ENCODE assay signal across 9 mouse cellular contexts in the genomic region with DNA sequence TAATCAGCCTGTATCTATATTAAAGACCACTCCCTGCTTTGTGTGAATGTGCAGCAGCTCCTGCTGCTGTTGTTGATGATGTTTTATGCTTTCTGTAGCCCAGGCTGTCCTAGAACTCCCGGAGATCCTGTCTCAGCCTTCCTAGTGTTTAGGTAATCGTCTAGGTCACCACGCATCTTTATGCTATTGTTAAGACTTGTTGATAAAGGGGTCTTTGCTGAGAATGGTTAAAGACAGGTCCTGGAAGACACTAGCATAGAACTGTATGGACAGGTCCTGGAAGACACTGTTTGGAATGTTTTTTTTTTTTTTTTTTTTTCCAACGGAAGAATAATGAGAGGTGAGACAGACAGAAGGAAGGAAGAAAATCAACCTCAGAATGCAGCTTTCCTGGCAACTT. TPM values are rescaled to one million over a fixed set of nuclear protein-coding genes. Genes with fewer than 3 reads are reported as not detected.
DNase-seq lines count a peak whose midpoint lies in the region; ATAC-seq and TF ChIP-seq lines count a peak whose summit lies in the region.
"Had no signal": no experiment of that assay in that cellular context is flagged by ENCODE, and none has a peak within 500 bp of the region (broad histone marks: within the 10 kb centered on the region; RNA-seq: fewer than 3 reads in every experiment).

No protein-coding gene starts in this region.

- peak overlapping the region; percentile 89 for H3K9ac ChIP-seq in heart, embryonic 12.5 days
- peak overlapping the region; percentile 86 for H3K9ac ChIP-seq in ES-E14 (ENCODE audit: insufficient read depth, low read depth, low read length, poor library complexity, severe bottlenecking)
- H3K9ac ChIP-seq in liver, postnatal 0 days (replicated peaks), result no peak overlapping the region

- no peak for TF ChIP-seq EP300 in liver, postnatal 0 days (IDR thresholded peaks at IDR 0.05; ENCODE audit: low read depth)

- intact Hi-C loops in heart, postnatal 14 days (cut with DNase I), result loop anchor here (5.0 kb wide), 1 partner anchor 166 kb away; the partner anchor contains the start of gene Trim26

- H3K27me3 ChIP-seq in heart, embryonic 12.5 days (replicated peaks), result no peaks in the 10 kb centered on the region
- no peaks in the 10 kb centered on the region for H3K27me3 ChIP-seq in hindbrain, embryonic 10.5 days (ENCODE audit: insufficient read depth, poor library complexity, severe bottlenecking)
- peaks cover 9% of the 10 kb centered on the region for H3K27me3 ChIP-seq in liver, postnatal 0 days (ENCODE audit: insufficient read depth, low read length)

- peaks cover 38% of the 10 kb centered on the region for H3K36me3 ChIP-seq in heart, embryonic 12.5 days
- peaks cover 39% of the 10 kb centered on the region for H3K36me3 ChIP-seq in ES-E14 (ENCODE audit: control insufficient read depth, insufficient read depth, low read length, poor library complexity, severe bottlenecking)
- H3K36me3 ChIP-seq in hindbrain, embryonic 10.5 days, result peaks cover 42% of the 10 kb centered on the region
- no peaks in the 10 kb centered on the region for H3K36me3 ChIP-seq in liver, postnatal 0 days (replicated peaks; ENCODE audit: insufficient read depth, low read length)

- peak overlapping the region; percentile 86; the same call in 1 of the 2 replicates for H3K27ac ChIP-seq in heart, embryonic 12.5 days (ENCODE audit: poor library complexity, severe bottlenecking)
- peak overlapping the region; percentile 88; the same call in 1 of the 2 replicates for H3K27ac ChIP-seq in ES-E14 (ENCODE audit: insufficient read depth, low read depth, low read length, poor library complexity, severe bottlenecking)
- peak overlapping the region; percentile 98 for H3K27ac ChIP-seq in hindbrain, embryonic 10.5 days
- H3K27ac ChIP-seq in liver, postnatal 0 days (ENCODE audit: low read depth), result no peak overlapping the region

- no peaks in the 10 kb centered on the region for H3K9me3 ChIP-seq in heart, embryonic 12.5 days (replicated peaks)
- no peaks in the 10 kb centered on the region for H3K9me3 ChIP-seq in ES-E14 (ENCODE audit: control insufficient read depth, insufficient read depth, low read depth, low read length)
- no peaks in the 10 kb centered on the region for H3K9me3 ChIP-seq in hindbrain, embryonic 10.5 days
- H3K9me3 ChIP-seq in liver, postnatal 0 days (ENCODE audit: low read length), result no peaks in the 10 kb centered on the region

- H3K4me1 ChIP-seq in heart, embryonic 12.5 days (replicated peaks), result peaks cover 9% of the 10 kb centered on the region; the same call in 1 of the 2 replicates
- H3K4me1 ChIP-seq in ES-E14 (ENCODE audit: control insufficient read depth in 2 of 2, insufficient read depth in 2 of 2, low read length in 2 of 2, poor library complexity in 1 of 2), result peaks cover 5 to 10% of the 10 kb centered on the region in 2 experiments; a peak in 3 of 4 replicates
- peaks cover 16% of the 10 kb centered on the region; the same call in 1 of the 2 replicates for H3K4me1 ChIP-seq in hindbrain, embryonic 10.5 days (replicated peaks)
- peaks cover 6% of the 10 kb centered on the region for H3K4me1 ChIP-seq in liver, postnatal 0 days (ENCODE audit: insufficient read depth)

- peak overlapping the region; percentile 84 for H3K4me2 ChIP-seq in heart, embryonic 12.5 days
- H3K4me2 ChIP-seq in liver, postnatal 0 days (ENCODE audit: low read depth, low read length), result peak overlapping the region; percentile 75

- no peak for ATAC-seq in heart, embryonic 12.5 days (ENCODE audit: insufficient number of reproducible peaks, low FRiP score)
- no peak for ATAC-seq in liver, postnatal 0 days

- peak overlapping the region; percentile 71 for H3K4me3 ChIP-seq in heart, embryonic 12.5 days
- H3K4me3 ChIP-seq in ES-E14 (ENCODE audit: insufficient read depth in 1 of 2, low read depth in 1 of 2, low read length in 2 of 2, poor library complexity in 1 of 2, severe bottlenecking in 1 of 2), result peak overlapping the region; percentile 67 to 79
- H3K4me3 ChIP-seq in hindbrain, embryonic 10.5 days, result peak overlapping the region; percentile 80
- no peak overlapping the region for H3K4me3 ChIP-seq in liver, postnatal 0 days (ENCODE audit: low read depth, low read length)

- WGBS in heart, embryonic 12.5 days, result 34% methylated on average over 4 of the region's 4 CpGs
- WGBS in hindbrain, embryonic 10.5 days, result 46% methylated on average over 4 of the region's 4 CpGs
- 53% methylated on average over 4 of the region's 4 CpGs for WGBS in liver, postnatal 0 days (ENCODE audit: insufficient replicate concordance)

- DNase-seq in heart, postnatal 14 days, result no peak
- no peak for DNase-seq in ES-E14 (ENCODE audit: low read depth, low spot score)
- DNase-seq in hindbrain, embryonic 10.5 days (ENCODE audit: low spot score), result no peak
- DNase-seq in liver, postnatal 0 days, result no peak
- DNase-seq in ovary, postnatal 14 days (ENCODE audit: low spot score), result no peak
- no peak for DNase-seq in frontal cortex, postnatal 14 days (ENCODE audit: low spot score in 2 of 2)
- DNase-seq in embryo, embryonic 10 days (ENCODE audit: low spot score), result no peak

- in situ Hi-C loops in ES-E14 (cut with MboI; ENCODE audit: low sequenced_read_pairs in 2 of 2, unreplicated experiment in 2 of 2), result no loop called here

- TF ChIP-seq CTCF in liver, postnatal 0 days (IDR thresholded peaks at IDR 0.05; ENCODE audit: low read depth), result no peak

TF ChIP-seq in ES-E14, 5 proteins besides CTCF, POLR2A, EP300 and RAD21:
- no peak for TF ChIP-seq MAFK (IDR thresholded peaks at IDR 0.05; ENCODE audit: insufficient read depth, low read depth, low read length)
- TF ChIP-seq CHD2 (IDR thresholded peaks at IDR 0.05; ENCODE audit: low read depth, low read length), result no peak
- peak; percentile 96 for TF ChIP-seq ZNF384 (IDR thresholded peaks at IDR 0.05; ENCODE audit: low read depth, low read length)
- TF ChIP-seq HCFC1 (IDR thresholded peaks at IDR 0.05; ENCODE audit: borderline replicate concordance, insufficient read depth, low read length), result no peak
- TF ChIP-seq ZC3H11A (IDR thresholded peaks at IDR 0.05; ENCODE audit: borderline replicate concordance, low read depth, low read length), result no peak

RNA-seq across cellular contexts. Expression of gene Zfp57, which starts 2.4 kb away (rescaled TPM):
- 60.0 and 64.4 TPM in 2 replicates for polyA plus RNA-seq in heart, embryonic 12.5 days (2016; fragmentation: Nextera tagmentation; extraction: Ambion mirVana)
- 1 to 10 TPM; 3.7 to 4.6 TPM for total RNA-seq in heart, postnatal 14 days (2021)
- 360 and 437 TPM in 2 replicates for total RNA-seq in ES-E14 (2012; rRNA removed)
- 79.9 and 96.9 TPM in 2 replicates for polyA plus RNA-seq in hindbrain, embryonic 10.5 days (2016; fragmentation: Nextera tagmentation; extraction: Ambion mirVana)
- polyA plus RNA-seq in liver, postnatal 0 days (2015; fragmentation: Nextera tagmentation; extraction: Ambion mirVana), result 1.4 and 2.3 TPM in 2 replicates

RNA-seq across cellular contexts. Expression of gene H2-M5, which starts 14.0 kb away (rescaled TPM):
- 0.31 and 0.36 TPM in 2 replicates for polyA plus RNA-seq in heart, embryonic 12.5 days (2016; fragmentation: Nextera tagmentation; extraction: Ambion mirVana)
- under 1 TPM; 0.15 to 0.31 TPM for total RNA-seq in heart, postnatal 14 days (2021)
- 49.4 and 55.4 TPM in 2 replicates for total RNA-seq in ES-E14 (2012; rRNA removed)
- 0.68 and 1.1 TPM in 2 replicates for polyA plus RNA-seq in hindbrain, embryonic 10.5 days (2016; fragmentation: Nextera tagmentation; extraction: Ambion mirVana)
- 0.04 TPM in 1 of 2 replicates, not detected in the other for polyA plus RNA-seq in liver, postnatal 0 days (2015; fragmentation: Nextera tagmentation; extraction: Ambion mirVana)
- total RNA-seq: granulocyte monocyte progenitor cell, adult 5-6 weeks had no signal

RNA-seq across cellular contexts. Expression of gene Mog, which starts 19.8 kb away (rescaled TPM):
- polyA plus RNA-seq in heart, embryonic 12.5 days (2016; fragmentation: Nextera tagmentation; extraction: Ambion mirVana), result 0.10 TPM in 1 of 2 replicates, not detected in the other
- not detected for total RNA-seq in heart, postnatal 14 days (2021)
- total RNA-seq in ES-E14 (2012; rRNA removed), result 0.62 and 0.85 TPM in 2 replicates
- polyA plus RNA-seq in hindbrain, embryonic 10.5 days (2016; fragmentation: Nextera tagmentation; extraction: Ambion mirVana), result 0.19 and 0.34 TPM in 2 replicates
- not detected in 2 replicates for polyA plus RNA-seq in liver, postnatal 0 days (2015; fragmentation: Nextera tagmentation; extraction: Ambion mirVana)
- total RNA-seq: granulocyte monocyte progenitor cell, adult 5-6 weeks had no signal

RNA-seq across cellular contexts. Expression of gene 2410137M14Rik, which starts 22.3 kb away (rescaled TPM):
- 0.20 TPM in 1 of 2 replicates, not detected in the other for polyA plus RNA-seq in heart, embryonic 12.5 days (2016; fragmentation: Nextera tagmentation; extraction: Ambion mirVana)
- total RNA-seq in heart, postnatal 14 days (2021), result not detected
- total RNA-seq in ES-E14 (2012; rRNA removed), result 14.8 and 16.9 TPM in 2 replicates
- polyA plus RNA-seq in hindbrain, embryonic 10.5 days (2016; fragmentation: Nextera tagmentation; extraction: Ambion mirVana), result not detected in 2 replicates
- not detected in 2 replicates for polyA plus RNA-seq in liver, postnatal 0 days (2015; fragmentation: Nextera tagmentation; extraction: Ambion mirVana)
- total RNA-seq: granulocyte monocyte progenitor cell, adult 5-6 weeks had no signal

RNA-seq across cellular contexts. Expression of gene Gabbr1, which starts 42.4 kb away (rescaled TPM):
- 8.3 and 8.6 TPM in 2 replicates for polyA plus RNA-seq in heart, embryonic 12.5 days (2016; fragmentation: Nextera tagmentation; extraction: Ambion mirVana)
- total RNA-seq in heart, postnatal 14 days (2021), result 10 to 100 TPM; 16.9 TPM
- total RNA-seq in ES-E14 (2012; rRNA removed), result 60.9 and 106 TPM in 2 replicates
- 10.8 and 17.0 TPM in 2 replicates for polyA plus RNA-seq in hindbrain, embryonic 10.5 days (2016; fragmentation: Nextera tagmentation; extraction: Ambion mirVana)
- polyA plus RNA-seq in liver, postnatal 0 days (2015; fragmentation: Nextera tagmentation; extraction: Ambion mirVana), result 0.41 and 0.46 TPM in 2 replicates

Comparison
In these comparisons a context has a peak if more than half of its experiments do, and no peak if none do; other contexts are left out.
1. RNA of gene Zfp57, which starts 2.4 kb away (polyA plus RNA-seq): 79.9 to 96.9 TPM in hindbrain, embryonic 10.5 days and 60.0 to 64.4 TPM in heart, embryonic 12.5 days; 1.4 to 2.3 TPM in liver, postnatal 0 days; every median in the first group is over 10 times any median in the second.